Mouse (Mus musculus) mesoderm, embryonic 11.5 days (tissue): ENCODE measurements around the gene 4933412E24Rik.

Experiments
- DNase-seq: peaks from one replicate; pipeline ENCODE4 v3.0.0-alpha.2; 2012; ENCODE audit warnings: low read depth, low spot score

4933412E24Rik gene

GRCm38 (mm10) chr15:60016513-60016912, at the start of gene 4933412E24Rik:
TSS of gene 4933412E24Rik (minus strand) at chr15:60016613.
- DNase-seq: no peak

GRCm38 (mm10) chr15:60030728-60031127, 14.3 kb upstream of the 4933412E24Rik start:
- no peak for DNase-seq

GRCm38 (mm10) chr15:60021256-60021655, 4.8 kb upstream of the 4933412E24Rik start:
- DNase-seq: no peak

- no peak for DNase-seq
Measured at GRCm38 (mm10) chr15:60010199-60010598, 6.2 kb downstream of the 4933412E24Rik start.

GRCm38 (mm10) chr15:60009610-60010009, 6.8 kb downstream of the 4933412E24Rik start:
- no peak for DNase-seq

GRCm38 (mm10) chr15:59983777-59984176, 32.6 kb downstream of the 4933412E24Rik start:
- peak; percentile 11 for DNase-seq

GRCm38 (mm10) chr15:59975310-59975709, 41.1 kb downstream of the 4933412E24Rik start:
- DNase-seq: peak; percentile 21

- DNase-seq: peak; percentile 38
Measured at GRCm38 (mm10) chr15:59974584-59974983, 41.8 kb downstream of the 4933412E24Rik start.

- no peak for DNase-seq
Measured at GRCm38 (mm10) chr15:59973651-59974519, 42.5 kb downstream of the 4933412E24Rik start.
